Mouse (Mus musculus) NIH3T3 (cell line): Measurements from ENCODE around the gene Zfp472.

Experiments used
- DNase-seq: peaks from one replicate; pipeline ENCODE4 v3.0.0-alpha.2; 2012; ENCODE audit warnings: low read depth

Zfp472 gene

GRCm38 (mm10) chr17:32965623-32966290, at the start of gene Zfp472:
Gene Zfp472, plus strand, starts transcription at chr17:32965814.
- peak; percentile 95 for DNase-seq

GRCm38 (mm10) chr17:32916075-32916474, 49.5 kb upstream of the Zfp472 start:
- DNase-seq = no peak

GRCm38 (mm10) chr17:32917131-32917530, 48.5 kb upstream of the Zfp472 start, which contains the start of gene Cyp4f14:
Gene Cyp4f14, minus strand, starts transcription at chr17:32917342.
- DNase-seq = peak; percentile 31

GRCm38 (mm10) chr17:32919123-32919522, 46.5 kb upstream of the Zfp472 start:
- no peak for DNase-seq

- DNase-seq = no peak
Observed at GRCm38 (mm10) chr17:32923681-32924080, 41.9 kb upstream of the Zfp472 start.

DNA sequence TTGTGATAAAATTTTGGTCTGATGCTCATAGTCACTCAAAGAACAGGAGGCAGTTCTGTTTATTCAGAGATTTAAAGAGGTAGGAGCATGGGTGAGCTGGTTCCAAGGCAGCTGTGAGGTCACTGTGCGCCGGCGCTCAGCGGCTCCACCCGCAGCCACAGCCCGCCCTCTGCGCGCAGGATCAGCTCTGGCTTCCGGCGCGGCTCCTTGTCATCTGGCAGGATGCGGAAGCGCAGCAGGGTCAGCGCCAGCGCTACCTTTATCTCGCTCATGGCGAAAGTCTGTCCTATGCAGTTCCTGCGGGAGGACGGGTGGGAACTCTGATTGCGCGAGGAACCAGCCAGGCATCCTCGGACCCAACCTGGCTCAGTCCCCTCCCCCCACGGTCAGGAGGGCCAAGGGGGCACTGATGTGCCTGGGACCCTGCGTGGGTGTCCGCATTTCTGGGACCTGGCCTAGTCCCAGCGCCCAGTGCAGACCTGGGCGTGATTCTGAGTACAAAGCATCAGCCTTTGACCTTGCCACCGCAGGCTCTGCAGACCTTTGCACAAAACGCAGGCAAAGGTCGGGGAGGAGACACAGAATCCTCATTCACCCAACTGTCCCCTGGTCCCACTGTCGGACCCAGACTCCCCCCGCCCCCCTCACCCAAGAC, 40.8 kb upstream of the Zfp472 start:
- no peak for DNase-seq

- no peak for DNase-seq
Observed at GRCm38 (mm10) chr17:32927803-32928202, 37.8 kb upstream of the Zfp472 start.

- DNase-seq = no peak
Observed at GRCm38 (mm10) chr17:32939831-32940230, 25.8 kb upstream of the Zfp472 start.

- no peak for DNase-seq
Observed at GRCm38 (mm10) chr17:32943661-32944060, 22.0 kb upstream of the Zfp472 start.

- peak; percentile 21 for DNase-seq
Observed at GRCm38 (mm10) chr17:32944402-32945035, 21.1 kb upstream of the Zfp472 start.

DNA sequence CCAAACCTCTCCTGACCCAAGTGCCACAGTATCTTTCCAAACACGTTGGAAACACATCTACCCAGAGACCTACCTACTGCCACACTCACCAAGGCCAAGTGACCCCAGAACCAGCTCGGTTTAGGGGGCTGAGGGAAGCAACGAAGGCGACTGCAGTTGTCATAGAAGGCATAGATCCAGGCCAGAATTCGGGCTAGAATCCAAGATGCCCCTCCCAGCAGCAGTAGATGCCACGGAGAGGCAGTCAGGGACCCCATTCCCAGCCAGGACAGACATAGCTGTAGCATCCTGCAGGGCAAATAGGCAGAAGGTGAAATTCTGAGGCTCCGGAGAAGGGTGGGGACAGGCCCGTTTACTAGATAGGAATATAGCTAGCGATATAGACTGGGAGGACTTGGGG, 18.9 kb upstream of the Zfp472 start:
- DNase-seq = peak; percentile 14

- DNase-seq = peak; percentile 99
Observed at GRCm38 (mm10) chr17:32947215-32947914, 18.2 kb upstream of the Zfp472 start, which contains the start of gene Cyp4f13. Gene Cyp4f13, minus strand, starts transcription at chr17:32947402.

GRCm38 (mm10) chr17:32950136-32950535, 15.5 kb upstream of the Zfp472 start:
- no peak for DNase-seq

DNA sequence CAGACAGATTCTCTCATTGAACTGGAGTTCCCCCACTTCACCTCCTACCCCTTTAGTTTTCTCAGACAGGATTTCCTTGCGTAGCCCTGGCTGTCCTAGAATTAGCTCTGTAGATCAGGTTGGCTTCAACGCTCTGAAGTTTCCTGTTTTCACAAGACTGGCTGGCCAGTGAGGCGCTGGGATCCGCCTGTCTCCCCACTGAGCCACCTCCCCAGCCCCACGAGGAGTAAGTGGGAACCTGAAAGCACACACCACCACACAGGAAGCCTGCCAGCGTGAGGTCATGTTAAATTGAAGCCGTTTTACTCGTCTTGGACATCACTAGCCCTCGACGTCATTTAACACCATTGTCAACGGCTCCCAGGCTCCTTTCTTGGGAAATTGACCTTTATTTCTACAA, 14.6 kb upstream of the Zfp472 start:
- DNase-seq = no peak

DNA sequence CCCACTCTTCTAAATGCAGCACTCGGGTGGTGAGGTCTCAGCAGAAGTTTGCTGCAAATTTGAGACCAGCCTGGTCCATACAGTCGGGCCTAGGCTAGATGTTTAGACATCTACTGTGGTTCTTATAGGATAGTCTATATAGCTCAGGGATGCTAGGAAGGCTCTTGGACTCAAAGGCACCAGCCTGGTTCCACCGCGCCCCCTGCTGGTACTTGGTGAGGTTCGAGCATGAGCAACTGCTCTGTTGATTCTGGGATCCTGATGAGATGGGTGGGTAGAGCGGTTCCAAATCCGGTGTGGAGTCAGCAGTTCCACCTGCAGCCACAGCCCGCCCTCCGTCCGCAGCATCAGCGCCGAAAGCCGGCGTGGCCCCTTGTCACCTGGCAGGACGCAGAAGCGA, 14.2 kb upstream of the Zfp472 start:
- DNase-seq = peak; percentile 87

- DNase-seq = no peak
Observed at GRCm38 (mm10) chr17:32965253-32965622, 376 bp upstream of the Zfp472 start.

- DNase-seq = no peak
Observed at GRCm38 (mm10) chr17:32981361-32981760, 15.7 kb downstream of the Zfp472 start.

GRCm38 (mm10) chr17:32986301-32986700, 20.7 kb downstream of the Zfp472 start:
- peak; percentile 13 for DNase-seq

GRCm38 (mm10) chr17:32991965-32992698, 26.5 kb downstream of the Zfp472 start:
- DNase-seq = peak; percentile 60

DNA sequence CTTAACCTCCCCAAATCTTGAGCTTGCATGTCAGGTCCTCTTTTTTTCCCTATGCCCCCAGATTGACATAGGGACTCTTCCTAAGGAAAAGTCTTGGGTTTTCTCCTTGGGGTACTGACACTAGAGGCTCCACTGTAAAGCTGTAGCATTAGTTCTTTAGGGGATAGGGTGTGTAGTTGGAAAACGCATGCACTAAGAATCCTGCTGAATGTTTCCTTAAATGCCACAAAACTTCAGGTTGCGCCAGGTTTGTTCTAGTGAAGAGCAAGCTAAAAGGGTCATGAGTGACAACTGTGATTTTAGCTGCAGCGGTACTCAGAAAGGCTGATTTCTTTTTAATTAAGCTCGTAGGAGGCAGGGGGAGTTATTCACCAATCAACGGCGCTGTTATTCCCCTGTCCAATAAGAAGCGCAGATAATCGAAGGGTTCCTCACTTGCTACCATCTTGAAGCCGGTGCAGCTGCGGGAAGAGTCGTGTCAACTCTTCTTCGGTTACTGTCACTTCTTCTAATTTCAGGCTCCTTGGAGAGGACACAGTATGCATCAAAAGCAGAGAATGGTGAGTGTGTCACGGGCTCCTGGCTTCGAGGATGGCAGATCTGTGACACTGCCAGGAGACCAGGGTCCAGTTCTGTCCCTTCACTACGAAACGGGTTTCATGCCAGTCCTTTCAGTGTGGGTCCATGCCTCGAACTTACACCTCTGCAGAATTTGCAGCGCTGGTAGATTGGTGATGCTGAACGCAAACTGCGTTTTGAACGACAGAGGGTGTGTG, 27.3 kb downstream of the Zfp472 start, which contains the start of gene Zfp952:
Gene Zfp952, plus strand, starts transcription at position 431 of the 776 bp plus-strand sequence.
- DNase-seq = peak; percentile 94

DNA sequence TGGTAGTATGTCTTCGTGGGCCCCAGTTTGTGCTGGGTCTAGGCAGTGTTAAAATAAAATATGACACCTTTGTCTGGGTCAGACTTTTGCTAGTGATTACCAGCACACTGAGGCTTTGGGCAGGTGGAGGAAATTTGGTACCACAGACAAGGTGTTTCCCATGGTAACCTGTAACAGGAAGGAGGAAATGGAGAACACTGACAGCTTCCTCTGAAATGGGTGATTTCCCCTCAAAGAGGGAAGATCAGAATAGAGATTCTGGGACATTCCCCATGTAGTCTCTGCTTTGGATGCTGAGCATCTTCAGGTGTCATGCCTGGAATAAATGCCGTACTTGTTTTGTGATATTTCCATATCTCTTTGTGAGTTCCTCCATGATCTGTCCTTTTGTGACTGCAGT, 32.9 kb downstream of the Zfp472 start:
- DNase-seq = no peak
